Mouse (Mus musculus) cerebellum, adult 11-12 months (tissue): Measurements from ENCODE around the gene Erc2.

Experiments used
- DNase-seq: peaks from one replicate; pipeline ENCODE4 v3.0.0; 2022

Gene Erc2

GRCm38 (mm10) chr14:27948391-27948790 is 326.2 kb downstream of the Erc2 start:
- DNase-seq = no peak

- DNase-seq = no peak
These were observed 331.6 kb downstream of the Erc2 start for GRCm38 (mm10) chr14:27953814-27954213.

- DNase-seq = no peak
These were observed 334.6 kb downstream of the Erc2 start for GRCm38 (mm10) chr14:27956801-27957200.

- no peak for DNase-seq
These were observed 351.5 kb downstream of the Erc2 start for GRCm38 (mm10) chr14:27973701-27974100.

- DNase-seq = no peak
These were observed 353.4 kb downstream of the Erc2 start for GRCm38 (mm10) chr14:27975661-27976060.

- DNase-seq = no peak
These were observed 362.5 kb downstream of the Erc2 start for GRCm38 (mm10) chr14:27984758-27985157.

- DNase-seq = no peak
These were observed 363.0 kb downstream of the Erc2 start for GRCm38 (mm10) chr14:27985201-27985600.

- no peak for DNase-seq
These were observed 365.2 kb downstream of the Erc2 start for GRCm38 (mm10) chr14:27987422-27987821.

GRCm38 (mm10) chr14:27998551-27998950 is 376.3 kb downstream of the Erc2 start:
- no peak for DNase-seq

- DNase-seq = no peak
These were observed 381.8 kb downstream of the Erc2 start for GRCm38 (mm10) chr14:28004023-28004422.

GRCm38 (mm10) chr14:28010536-28011280 is 388.5 kb downstream of the Erc2 start:
- DNase-seq = no peak

- DNase-seq = peak; percentile 10
These were observed 401.0 kb downstream of the Erc2 start for GRCm38 (mm10) chr14:28023199-28023598.

GRCm38 (mm10) chr14:28030870-28031269 is 408.6 kb downstream of the Erc2 start:
- no peak for DNase-seq

GRCm38 (mm10) chr14:28035013-28035412 is 412.8 kb downstream of the Erc2 start:
- DNase-seq = no peak

GRCm38 (mm10) chr14:28043095-28043494 is 420.9 kb downstream of the Erc2 start:
- no peak for DNase-seq

GRCm38 (mm10) chr14:28051646-28052045 is 429.4 kb downstream of the Erc2 start:
- DNase-seq = no peak

- no peak for DNase-seq
These were observed 435.1 kb downstream of the Erc2 start for GRCm38 (mm10) chr14:28057159-28057884.

GRCm38 (mm10) chr14:28057885-28058860 is 435.9 kb downstream of the Erc2 start:
- DNase-seq = no peak

GRCm38 (mm10) chr14:28060891-28061290 is 438.7 kb downstream of the Erc2 start:
- DNase-seq = no peak

- DNase-seq = no peak
These were observed 439.6 kb downstream of the Erc2 start for GRCm38 (mm10) chr14:28061649-28062375.

GRCm38 (mm10) chr14:28068021-28068420 is 445.8 kb downstream of the Erc2 start:
- DNase-seq = no peak

- DNase-seq = no peak
These were observed 447.6 kb downstream of the Erc2 start for GRCm38 (mm10) chr14:28069826-28070225.
